Mouse (Mus musculus): Measurements from ENCODE around the gene Il2rb. TPM values are rescaled to one million over a fixed set of nuclear protein-coding genes. Genes with fewer than 3 reads are reported as not detected.

Il2rb gene
- total RNA-seq (2023), result under 1 TPM; 0.64 to 0.88 TPM

GRCm38 (mm10) chr15:78494968-78495406 lies at the start of gene Il2rb:
TSS of gene Il2rb (minus strand) at chr15:78495271.

DNA sequence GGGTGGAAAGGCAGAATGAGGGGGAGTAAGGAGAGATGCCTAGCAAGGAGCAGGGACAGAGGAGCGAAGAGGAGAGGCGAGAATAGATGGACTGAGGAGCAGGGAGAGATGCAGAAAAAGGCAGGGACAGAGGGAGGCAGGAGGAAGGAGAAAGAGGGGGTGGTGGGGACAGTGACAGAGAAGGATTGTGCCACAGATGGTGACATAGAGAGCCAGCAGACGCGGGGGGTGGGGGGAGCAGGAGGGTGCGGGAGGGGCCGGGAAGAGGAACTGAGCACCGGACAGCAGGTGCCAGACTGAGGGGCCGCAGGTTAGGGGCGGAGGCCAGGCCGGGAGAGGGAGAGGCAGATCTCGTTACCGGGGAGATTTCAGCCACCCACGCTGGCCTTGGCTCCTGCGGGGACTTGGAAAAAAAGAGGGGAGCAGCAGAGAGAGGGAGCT lies 49.5 kb upstream of the Il2rb start, which contains the start of gene Sstr3:
Gene Sstr3, minus strand, starts transcription at position 125 of the 441 bp plus-strand sequence.

GRCm38 (mm10) chr15:78530671-78531450 lies 35.8 kb upstream of the Il2rb start, which contains the start of gene C1qtnf6:
TSS of gene C1qtnf6 (minus strand) at chr15:78531416.

GRCm38 (mm10) chr15:78468379-78468937 lies 26.6 kb downstream of the Il2rb start, which contains the start of gene Tmprss6:
TSS of gene Tmprss6 (minus strand) at chr15:78468634.

Other genes with a start within 250 kb of the Il2rb start
- 10 to 100 TPM; 25.8 to 37.3 TPM for gene Csf2rb2, start 189.6 kb downstream of the Il2rb start, total RNA-seq (2023)
- gene Csf2rb, start 169.5 kb downstream of the Il2rb start, total RNA-seq (2023), result 100 to 1,000 TPM; 168 to 216 TPM
- gene Tex33, start 99.4 kb downstream of the Il2rb start, total RNA-seq (2023), result not detected
- 10 to 100 TPM; 19.8 to 23.5 TPM for gene Tst, start 89.4 kb downstream of the Il2rb start, total RNA-seq (2023)
- 10 to 100 TPM; 34.0 to 38.3 TPM for gene Mpst, start 88.9 kb downstream of the Il2rb start, total RNA-seq (2023)
- 1 to 10 TPM; 5.8 to 7.5 TPM for gene Kctd17, start 66.7 kb downstream of the Il2rb start, total RNA-seq (2023)
- gene Tmprss6, start 26.6 kb downstream of the Il2rb start, total RNA-seq (2023), result under 1 TPM in 1 of 2 experiments, not detected in 1; 0.11 TPM
- 1 to 10 TPM in 1 of 2 experiments, under 1 TPM in 1; 0.92 to 1.5 TPM for gene C1qtnf6, start 36.1 kb upstream of the Il2rb start, total RNA-seq (2023)
- not detected for gene Sstr3, start 49.4 kb upstream of the Il2rb start, total RNA-seq (2023)
- gene Rac2, start 77.5 kb upstream of the Il2rb start, total RNA-seq (2023), result 1,000 to 10,000 TPM; 1,433 to 1,468 TPM
- 100 to 1,000 TPM; 159 to 178 TPM for gene Cyth4, start 101.8 kb upstream of the Il2rb start, total RNA-seq (2023)
- under 1 TPM; 0.11 to 0.33 TPM for gene Elfn2, start 223.5 kb upstream of the Il2rb start, total RNA-seq (2023)

Measured in neutrophil, adult 83 days (primary cell).